Mouse (Mus musculus): Measurements from ENCODE around the gene Rnf126.
A peak's percentile ranks its signal among the peaks of the same experiment; 100 is the strongest.

DNA sequence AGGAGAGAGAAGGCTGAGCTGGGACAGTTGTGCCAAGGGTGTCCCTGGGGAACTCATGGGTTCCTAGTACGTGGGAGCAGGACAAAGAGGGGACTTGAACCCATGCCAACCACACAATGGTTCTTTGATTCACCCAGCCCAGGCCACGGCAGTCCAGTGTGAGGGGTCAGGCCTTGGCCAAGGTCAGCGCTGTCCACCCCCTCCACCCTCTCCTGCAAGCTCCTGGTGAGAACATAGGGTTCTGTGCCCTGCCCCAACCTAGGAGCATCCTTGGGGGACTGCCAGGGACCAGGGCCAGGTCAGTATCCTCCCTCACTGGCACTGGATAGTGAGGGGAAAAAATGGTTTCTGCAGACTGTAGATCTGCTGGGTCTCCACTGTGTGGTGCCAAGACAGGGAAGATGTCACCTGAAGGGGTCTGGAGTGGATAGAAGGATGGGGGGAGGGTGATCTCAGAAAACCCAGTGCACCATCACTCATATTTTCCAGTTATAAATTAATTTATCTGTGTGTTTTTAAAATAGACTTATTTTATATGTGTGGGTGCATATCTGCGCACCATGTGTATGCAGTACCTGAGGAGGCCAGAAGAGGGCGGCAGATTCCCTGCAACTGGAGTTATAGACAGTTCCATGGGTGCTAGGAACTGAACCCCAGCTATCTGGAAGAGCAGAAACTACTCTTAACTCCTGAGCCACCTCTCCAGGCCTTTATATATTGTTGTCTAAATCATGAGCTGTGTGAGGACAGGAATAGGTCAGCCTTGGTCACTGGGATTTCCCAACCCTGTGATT lies 7.9 kb upstream of the Rnf126 start:
- peak; percentile 68 for TF ChIP-seq CTCF (IDR thresholded peaks at IDR 0.05; ENCODE audit: low read depth)
- TF ChIP-seq EP300 (IDR thresholded peaks at IDR 0.05; ENCODE audit: low read depth), result no peak
